Mouse (Mus musculus) neural tube, embryonic 10.5 days (tissue): ENCODE measurements around the gene Aldh3a2.
"Not testable (repeated sequence)": the region's sequence is repeated elsewhere in the genome, so short reads cannot be mapped to it uniquely, and the experiment has no call there.

Experiments
- DNase-seq: peaks from one replicate; pipeline ENCODE4 v3.0.0-alpha.2; 2017; ENCODE audit warnings: low spot score; ENCODE audit errors: extremely low spot score

Gene Aldh3a2

GRCm38 (mm10) chr11:61220156-61220881 is 46.9 kb downstream of the Aldh3a2 start:
- no peak for DNase-seq

- DNase-seq: no peak
Measured at GRCm38 (mm10) chr11:61215936-61216335, 51.3 kb downstream of the Aldh3a2 start.

GRCm38 (mm10) chr11:61212102-61212501 is 55.2 kb downstream of the Aldh3a2 start:
- DNase-seq: no peak

GRCm38 (mm10) chr11:61208316-61208715 is 58.9 kb downstream of the Aldh3a2 start:
- no peak for DNase-seq

- no peak for DNase-seq
Measured at GRCm38 (mm10) chr11:61207487-61208246, 59.6 kb downstream of the Aldh3a2 start, which contains the start of gene Aldh3a1. Gene Aldh3a1, plus strand, starts transcription at chr11:61207537.

GRCm38 (mm10) chr11:61206136-61206535 is 61.1 kb downstream of the Aldh3a2 start:
- DNase-seq: no peak

- no peak for DNase-seq
Measured at GRCm38 (mm10) chr11:61205167-61205950, 61.9 kb downstream of the Aldh3a2 start.

- no peak for DNase-seq
Measured at GRCm38 (mm10) chr11:61202810-61203209, 64.5 kb downstream of the Aldh3a2 start.

GRCm38 (mm10) chr11:61202186-61202585 is 65.1 kb downstream of the Aldh3a2 start:
- DNase-seq: no peak

- no peak for DNase-seq
Measured at GRCm38 (mm10) chr11:61199620-61200362, 67.5 kb downstream of the Aldh3a2 start.

- DNase-seq: no peak
Measured at GRCm38 (mm10) chr11:61197935-61198334, 69.3 kb downstream of the Aldh3a2 start.

- no peak for DNase-seq
Measured at GRCm38 (mm10) chr11:61196616-61197353, 70.5 kb downstream of the Aldh3a2 start.

- peak; percentile 68 for DNase-seq
Measured at GRCm38 (mm10) chr11:61193392-61193791, 73.9 kb downstream of the Aldh3a2 start.

- DNase-seq: no peak
Measured at GRCm38 (mm10) chr11:61192779-61193178, 74.5 kb downstream of the Aldh3a2 start.

GRCm38 (mm10) chr11:61192123-61192522 is 75.1 kb downstream of the Aldh3a2 start:
- not testable (repeated sequence) for DNase-seq

- no peak for DNase-seq
Measured at GRCm38 (mm10) chr11:61190776-61191175, 76.5 kb downstream of the Aldh3a2 start.

- DNase-seq: no peak
Measured at GRCm38 (mm10) chr11:61183820-61184219, 83.4 kb downstream of the Aldh3a2 start.

GRCm38 (mm10) chr11:61181624-61182023 is 85.6 kb downstream of the Aldh3a2 start:
- no peak for DNase-seq

GRCm38 (mm10) chr11:61180361-61180760 is 86.9 kb downstream of the Aldh3a2 start:
- DNase-seq: no peak

- DNase-seq: no peak
Measured at GRCm38 (mm10) chr11:61176321-61176720, 90.9 kb downstream of the Aldh3a2 start.
